Mouse (Mus musculus): ENCODE measurements around the gene Terf2.
A peak's percentile ranks its signal among the peaks of the same experiment; 100 is the strongest.
"Not testable (repeated sequence)": the region's sequence is repeated elsewhere in the genome, so short reads cannot be mapped to it uniquely, and the experiment has no call there.

Terf2 gene

DNA sequence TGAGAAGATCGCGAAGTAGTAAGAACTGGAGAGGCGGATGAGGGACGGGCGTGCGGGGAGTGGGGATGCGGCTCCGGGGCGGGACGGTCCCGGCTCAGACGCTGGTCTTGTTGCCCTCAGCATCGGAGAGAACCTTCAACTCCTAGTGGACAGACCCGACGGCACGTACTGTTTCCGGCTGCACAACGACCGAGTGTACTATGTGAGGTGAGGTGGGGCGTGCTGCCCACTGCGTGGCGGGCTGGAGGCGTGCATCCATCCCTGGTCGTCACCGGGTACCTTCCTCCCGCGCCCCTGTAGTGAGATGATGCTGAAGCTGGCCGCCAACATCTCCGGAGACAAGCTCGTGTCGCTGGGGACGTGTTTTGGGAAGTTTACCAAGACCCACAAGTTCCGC, 39.4 kb downstream of the Terf2 start:
- DNase-seq (ENCODE audit: low read depth) = no peak

GRCm38 (mm10) chr8:107056076-107056972, 40.0 kb downstream of the Terf2 start, which contains the start of the genes Cog8 and Nip7:
Gene Cog8 (minus strand): TSS chr8:107056689.
Gene Nip7 (plus strand): TSS chr8:107056877.
- DNase-seq (ENCODE audit: low read depth) = peak; percentile 98

- no peak for DNase-seq (ENCODE audit: low read depth)
These were observed 44.3 kb downstream of the Terf2 start for GRCm38 (mm10) chr8:107052046-107052445.

DNA sequence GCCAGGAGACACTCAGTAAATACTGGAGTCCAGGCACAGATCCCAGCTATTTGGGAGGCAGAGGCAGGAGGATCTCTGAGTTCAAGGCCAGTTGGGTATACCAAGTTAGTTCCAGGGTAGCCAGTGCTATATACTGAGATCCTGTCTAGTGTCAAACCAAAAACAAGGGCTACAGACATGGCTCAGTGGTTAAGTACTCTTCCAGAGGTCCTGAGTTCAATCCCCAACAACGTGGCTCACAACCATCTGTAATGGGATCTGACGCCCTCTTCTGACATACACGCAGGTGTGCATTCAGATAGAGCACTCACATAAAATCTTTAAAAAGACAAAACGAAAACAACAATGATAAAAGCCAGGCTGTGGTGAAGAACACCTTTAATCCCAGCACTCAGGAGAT, 46.9 kb downstream of the Terf2 start:
- no peak for DNase-seq (ENCODE audit: low read depth)

GRCm38 (mm10) chr8:107048061-107048941, 48.0 kb downstream of the Terf2 start, which contains the start of gene Pdf:
Gene Pdf (minus strand): TSS chr8:107048614.
- DNase-seq (ENCODE audit: low read depth) = peak; percentile 88

DNA sequence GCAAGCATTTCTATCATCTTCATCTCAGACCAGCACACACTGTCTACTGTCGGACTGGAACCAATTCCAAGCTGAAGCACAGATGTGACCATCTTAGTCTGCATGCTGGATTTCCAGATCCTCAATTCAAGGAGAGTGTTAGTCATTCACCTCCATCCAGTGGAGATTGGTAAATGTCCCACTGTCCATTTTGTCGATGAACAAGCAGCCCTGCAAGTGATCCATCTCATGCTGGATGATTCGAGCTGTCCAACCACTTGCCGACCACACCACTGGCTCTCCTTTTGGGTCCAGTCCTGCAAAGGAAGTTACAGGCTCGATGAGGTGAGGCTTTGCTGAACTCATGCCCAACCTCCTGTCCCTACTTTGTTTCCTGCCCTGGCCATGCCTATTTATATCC, 49.4 kb downstream of the Terf2 start:
- DNase-seq (ENCODE audit: low read depth) = no peak

- no peak for DNase-seq (ENCODE audit: low read depth)
These were observed 50.9 kb downstream of the Terf2 start for GRCm38 (mm10) chr8:107045478-107045877.

- DNase-seq (ENCODE audit: low read depth) = no peak
These were observed 55.7 kb downstream of the Terf2 start for GRCm38 (mm10) chr8:107040632-107041031.

- DNase-seq (ENCODE audit: low read depth) = no peak
These were observed 59.7 kb downstream of the Terf2 start for GRCm38 (mm10) chr8:107036626-107037025.

- no peak for DNase-seq (ENCODE audit: low read depth)
These were observed 60.7 kb downstream of the Terf2 start for GRCm38 (mm10) chr8:107035641-107036040.

DNA sequence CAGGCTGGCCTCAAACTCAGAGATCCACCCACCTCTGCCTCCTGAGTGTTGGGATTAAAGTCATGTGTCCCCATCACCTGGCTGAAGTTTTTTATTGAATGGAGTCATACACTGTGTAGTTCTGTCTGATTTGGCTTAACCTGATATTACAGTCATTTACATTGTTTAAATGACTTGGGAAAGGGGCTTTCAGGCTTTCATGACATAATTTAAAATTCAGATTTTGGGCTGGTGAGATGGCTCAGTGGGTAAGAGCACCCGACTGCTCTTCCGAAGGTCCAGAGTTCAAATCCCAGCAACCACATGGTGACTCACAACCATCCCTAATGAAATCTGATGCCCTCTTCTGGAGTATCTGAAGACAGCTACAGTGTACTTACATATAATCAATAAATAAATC, 62.7 kb downstream of the Terf2 start:
- DNase-seq (ENCODE audit: low read depth) = not testable (repeated sequence)

GRCm38 (mm10) chr8:107031577-107032090, 64.7 kb downstream of the Terf2 start:
- DNase-seq (ENCODE audit: low read depth) = no peak

DNA sequence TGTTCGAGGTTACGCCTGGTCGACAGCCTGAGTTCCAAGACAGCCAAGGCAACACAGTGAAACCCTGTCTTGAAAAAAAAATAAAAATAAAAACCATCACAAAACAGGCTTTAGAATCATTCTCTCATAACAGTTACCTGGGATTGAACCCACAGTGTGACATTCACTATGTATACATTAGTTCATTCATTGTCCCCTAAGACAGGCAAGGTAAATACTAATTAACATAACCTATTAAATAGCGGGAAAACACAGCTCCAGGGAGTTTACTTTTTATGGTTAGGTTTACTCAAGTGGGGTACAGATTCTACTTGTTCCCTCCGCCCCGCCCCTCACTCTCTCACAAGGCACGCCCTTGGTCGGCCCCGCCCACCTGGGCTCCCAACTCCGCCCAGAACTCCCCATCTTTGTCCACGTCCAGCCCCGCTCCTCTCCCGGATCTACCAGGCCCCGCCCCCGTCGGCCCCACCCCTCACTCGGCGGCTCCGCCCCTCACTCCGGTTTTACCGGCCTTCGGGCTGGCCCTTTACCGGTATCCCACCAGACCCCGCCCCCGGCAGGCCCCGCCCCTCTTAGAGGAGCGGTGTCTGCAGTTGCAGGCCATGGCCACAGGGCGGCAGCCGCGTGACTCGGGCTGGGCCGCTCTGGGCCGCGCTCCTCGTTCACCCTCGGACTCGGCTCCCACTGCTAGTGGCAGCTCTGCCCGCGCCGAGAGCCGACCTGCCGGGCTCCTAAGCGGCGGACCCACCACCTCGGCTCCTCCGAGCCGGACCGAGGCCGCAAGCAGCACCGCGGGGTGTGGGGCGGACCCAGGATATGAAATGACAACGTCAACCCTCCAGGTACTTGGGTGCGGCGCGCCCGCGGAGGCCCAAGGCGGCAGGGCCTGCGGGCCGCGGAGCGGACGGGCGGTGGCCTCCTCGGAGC, 65.4 kb downstream of the Terf2 start, which contains the start of gene Vps4a:
TSS of gene Vps4a (plus strand) at position 573 of the 927 bp plus-strand sequence.
- peak; percentile 96 for DNase-seq (ENCODE audit: low read depth)

GRCm38 (mm10) chr8:107030058-107030457, 66.3 kb downstream of the Terf2 start:
- DNase-seq (ENCODE audit: low read depth) = peak; percentile 32

DNA sequence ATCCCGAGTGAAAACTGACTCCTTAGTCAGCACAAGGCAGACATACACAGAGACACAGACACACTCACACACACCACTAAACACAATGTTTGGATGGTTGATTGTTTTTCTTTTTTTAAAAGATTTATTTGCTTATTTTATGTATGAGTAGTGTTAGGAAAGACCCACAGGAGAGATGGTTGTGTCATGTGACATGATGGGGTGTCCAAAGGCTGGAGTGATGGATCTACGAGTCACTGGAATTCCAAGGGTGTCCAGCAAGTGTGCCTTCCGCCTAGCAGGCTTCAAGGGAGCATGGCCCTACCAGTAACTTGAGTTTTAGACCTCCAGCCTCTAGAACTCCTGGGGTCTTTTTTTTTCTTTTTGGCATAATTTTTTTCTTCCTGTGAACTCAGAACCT, 67.0 kb downstream of the Terf2 start:
- DNase-seq (ENCODE audit: low read depth) = no peak

DNA sequence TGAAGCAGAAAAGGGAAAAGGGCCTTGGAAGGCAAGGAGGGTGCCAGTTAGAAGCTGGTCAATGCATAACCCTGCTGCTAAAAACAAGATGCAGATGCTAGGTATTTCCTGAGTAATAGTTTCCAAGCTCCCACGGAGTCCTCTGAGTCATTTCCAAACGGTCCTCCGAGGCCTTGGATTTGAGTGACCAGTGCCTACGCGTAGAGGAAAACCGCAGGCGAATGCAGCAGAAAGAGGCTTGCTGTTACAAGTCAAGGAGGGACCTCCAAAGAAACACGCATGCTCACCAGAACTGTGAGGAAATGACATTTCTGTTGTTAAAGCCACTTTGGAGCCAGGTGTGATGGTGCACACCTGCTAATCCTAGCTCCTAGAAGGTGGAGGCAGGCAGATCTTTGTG, 72.9 kb downstream of the Terf2 start:
- no peak for DNase-seq (ENCODE audit: low read depth)

All from induced T-regulatory cell, adult 2 months (primary cell).